Mouse (Mus musculus): ENCODE data around the gene Chd2. TPM values are rescaled to one million over a fixed set of nuclear protein-coding genes. Genes with fewer than 3 reads are reported as not detected.

Gene Chd2
- total RNA-seq, 1 experiment from 2014 or later = 492 TPM

- ATAC-seq (ENCODE audit: extremely low read depth, insufficient number of reproducible peaks, low FRiP score, poor library complexity, severe bottlenecking) = no peak
These were observed 36.4 kb downstream of the Chd2 start for GRCm38 (mm10) chr7:73505266-73505665.

GRCm38 (mm10) chr7:73498200-73498599 is 43.4 kb downstream of the Chd2 start:
- ATAC-seq (ENCODE audit: extremely low read depth, insufficient number of reproducible peaks, low FRiP score, poor library complexity, severe bottlenecking) = no peak

GRCm38 (mm10) chr7:73489261-73489660 is 52.4 kb downstream of the Chd2 start:
- ATAC-seq (ENCODE audit: extremely low read depth, insufficient number of reproducible peaks, low FRiP score, poor library complexity, severe bottlenecking) = no peak

GRCm38 (mm10) chr7:73481094-73481493 is 60.5 kb downstream of the Chd2 start:
- no peak for ATAC-seq (ENCODE audit: extremely low read depth, insufficient number of reproducible peaks, low FRiP score, poor library complexity, severe bottlenecking)

GRCm38 (mm10) chr7:73479506-73479905 is 62.1 kb downstream of the Chd2 start:
- ATAC-seq (ENCODE audit: extremely low read depth, insufficient number of reproducible peaks, low FRiP score, poor library complexity, severe bottlenecking) = no peak

GRCm38 (mm10) chr7:73478157-73479058 is 63.2 kb downstream of the Chd2 start:
- no peak for ATAC-seq (ENCODE audit: extremely low read depth, insufficient number of reproducible peaks, low FRiP score, poor library complexity, severe bottlenecking)

GRCm38 (mm10) chr7:73467741-73468140 is 73.9 kb downstream of the Chd2 start:
- no peak for ATAC-seq (ENCODE audit: extremely low read depth, insufficient number of reproducible peaks, low FRiP score, poor library complexity, severe bottlenecking)

GRCm38 (mm10) chr7:73463546-73463945 is 78.1 kb downstream of the Chd2 start:
- ATAC-seq (ENCODE audit: extremely low read depth, insufficient number of reproducible peaks, low FRiP score, poor library complexity, severe bottlenecking) = no peak

- no peak for ATAC-seq (ENCODE audit: extremely low read depth, insufficient number of reproducible peaks, low FRiP score, poor library complexity, severe bottlenecking)
These were observed 87.5 kb downstream of the Chd2 start for GRCm38 (mm10) chr7:73454113-73454512.

GRCm38 (mm10) chr7:73452187-73452808 is 89.3 kb downstream of the Chd2 start:
- ATAC-seq (ENCODE audit: extremely low read depth, insufficient number of reproducible peaks, low FRiP score, poor library complexity, severe bottlenecking) = no peak

- ATAC-seq (ENCODE audit: extremely low read depth, insufficient number of reproducible peaks, low FRiP score, poor library complexity, severe bottlenecking) = no peak
These were observed 90.0 kb downstream of the Chd2 start for GRCm38 (mm10) chr7:73451594-73451993.

GRCm38 (mm10) chr7:73442246-73442645 is 99.4 kb downstream of the Chd2 start:
- no peak for ATAC-seq (ENCODE audit: extremely low read depth, insufficient number of reproducible peaks, low FRiP score, poor library complexity, severe bottlenecking)

- ATAC-seq (ENCODE audit: extremely low read depth, insufficient number of reproducible peaks, low FRiP score, poor library complexity, severe bottlenecking) = no peak
These were observed 99.8 kb downstream of the Chd2 start for GRCm38 (mm10) chr7:73441802-73442201.

GRCm38 (mm10) chr7:73435685-73436084 is 105.9 kb downstream of the Chd2 start:
- ATAC-seq (ENCODE audit: extremely low read depth, insufficient number of reproducible peaks, low FRiP score, poor library complexity, severe bottlenecking) = no peak

GRCm38 (mm10) chr7:73434336-73434677 is 107.3 kb downstream of the Chd2 start:
- no peak for ATAC-seq (ENCODE audit: extremely low read depth, insufficient number of reproducible peaks, low FRiP score, poor library complexity, severe bottlenecking)

- no peak for ATAC-seq (ENCODE audit: extremely low read depth, insufficient number of reproducible peaks, low FRiP score, poor library complexity, severe bottlenecking)
These were observed 107.8 kb downstream of the Chd2 start for GRCm38 (mm10) chr7:73433637-73434335.

- no peak for ATAC-seq (ENCODE audit: extremely low read depth, insufficient number of reproducible peaks, low FRiP score, poor library complexity, severe bottlenecking)
These were observed 113.1 kb downstream of the Chd2 start for GRCm38 (mm10) chr7:73428525-73428924.

GRCm38 (mm10) chr7:73427794-73428193 is 113.8 kb downstream of the Chd2 start:
- ATAC-seq (ENCODE audit: extremely low read depth, insufficient number of reproducible peaks, low FRiP score, poor library complexity, severe bottlenecking) = no peak

- no peak for ATAC-seq (ENCODE audit: extremely low read depth, insufficient number of reproducible peaks, low FRiP score, poor library complexity, severe bottlenecking)
These were observed 114.8 kb downstream of the Chd2 start for GRCm38 (mm10) chr7:73426752-73427386.
